Mouse (Mus musculus) left cerebral cortex, postnatal 25 days (tissue): ENCODE measurements around the gene Chd2. TPM values are rescaled to one million over a fixed set of nuclear protein-coding genes. Genes with fewer than 3 reads are reported as not detected.
"Not testable (repeated sequence)": the region's sequence is repeated elsewhere in the genome, so short reads cannot be mapped to it uniquely, and the experiment has no call there.

Source experiments
- DNase-seq, 2 experiments: peaks; one replicate each; pipeline ENCODE4 v3.0.0; 2022; ENCODE audit warnings: low spot score in 2 of 2, mixed read lengths in 1 of 2
- intact Hi-C: fragments of 180-260 bp; cut with DNase I; formaldehyde crosslinking; loops from one replicate; pipeline ENCODE4 v1.15.1; 2025
- total RNA-seq, 2 experiments: library from RNA; stranded (reverse); gene quantifications; 2 replicates each; pipeline ENCODE4 v1.2.3; 2021

Gene Chd2
- total RNA-seq, 2 experiments from 2014 or later, result 45.7 to 57.4 TPM

DNA sequence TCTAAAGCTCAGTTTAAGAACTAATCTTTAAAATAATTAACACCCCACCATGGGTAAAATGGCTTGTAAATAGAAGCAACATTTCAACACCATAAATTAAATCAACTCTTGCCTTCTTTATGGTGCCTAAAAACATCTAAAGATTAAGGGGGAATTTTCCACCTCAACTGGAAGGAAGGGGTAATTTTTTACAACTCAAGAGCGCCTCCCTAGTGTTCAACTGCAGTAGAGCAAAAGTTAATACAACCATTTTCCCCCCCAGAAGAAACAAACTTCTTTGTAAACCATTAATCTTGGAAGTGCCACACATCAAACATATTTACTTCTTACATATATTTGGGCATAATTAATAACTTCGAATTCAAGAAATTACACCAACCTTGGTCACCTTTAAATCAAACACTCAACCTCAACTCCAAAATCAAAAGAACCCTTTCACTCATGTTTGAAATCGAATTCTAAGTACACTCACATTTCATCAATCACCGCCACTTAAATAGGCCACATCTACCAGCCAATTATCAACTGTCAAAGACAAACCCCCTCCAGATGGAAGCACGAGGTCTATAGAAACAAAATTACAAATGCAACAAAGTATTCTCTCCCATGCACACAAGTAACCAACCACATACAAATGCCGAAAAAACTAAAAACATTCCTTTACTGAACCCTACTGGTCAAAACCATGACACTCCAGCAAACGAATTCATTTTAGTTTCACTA, 662 bp upstream of the Chd2 start:
- no peak for DNase-seq
- intact Hi-C loops, result no loop called here

DNA sequence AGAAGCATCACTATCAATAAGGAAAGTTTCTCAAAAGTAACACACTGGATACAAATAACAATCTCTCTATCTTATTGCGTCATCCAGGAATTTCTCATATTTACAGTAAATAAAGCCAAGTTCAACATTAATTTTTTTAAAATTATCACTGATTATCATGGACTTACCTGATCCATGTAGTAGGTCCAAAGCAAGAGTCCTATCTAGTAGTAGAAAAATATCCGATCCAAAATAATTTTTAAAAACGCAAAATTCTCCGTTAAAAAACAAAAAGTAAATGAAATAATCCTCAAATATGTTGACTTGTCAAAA, 595 bp downstream of the Chd2 start:
- no peak for DNase-seq
- intact Hi-C loops, result loop anchor here (1.0 kb wide), 1 partner anchor 16 kb away; no protein-coding TSS in a partner anchor

DNA sequence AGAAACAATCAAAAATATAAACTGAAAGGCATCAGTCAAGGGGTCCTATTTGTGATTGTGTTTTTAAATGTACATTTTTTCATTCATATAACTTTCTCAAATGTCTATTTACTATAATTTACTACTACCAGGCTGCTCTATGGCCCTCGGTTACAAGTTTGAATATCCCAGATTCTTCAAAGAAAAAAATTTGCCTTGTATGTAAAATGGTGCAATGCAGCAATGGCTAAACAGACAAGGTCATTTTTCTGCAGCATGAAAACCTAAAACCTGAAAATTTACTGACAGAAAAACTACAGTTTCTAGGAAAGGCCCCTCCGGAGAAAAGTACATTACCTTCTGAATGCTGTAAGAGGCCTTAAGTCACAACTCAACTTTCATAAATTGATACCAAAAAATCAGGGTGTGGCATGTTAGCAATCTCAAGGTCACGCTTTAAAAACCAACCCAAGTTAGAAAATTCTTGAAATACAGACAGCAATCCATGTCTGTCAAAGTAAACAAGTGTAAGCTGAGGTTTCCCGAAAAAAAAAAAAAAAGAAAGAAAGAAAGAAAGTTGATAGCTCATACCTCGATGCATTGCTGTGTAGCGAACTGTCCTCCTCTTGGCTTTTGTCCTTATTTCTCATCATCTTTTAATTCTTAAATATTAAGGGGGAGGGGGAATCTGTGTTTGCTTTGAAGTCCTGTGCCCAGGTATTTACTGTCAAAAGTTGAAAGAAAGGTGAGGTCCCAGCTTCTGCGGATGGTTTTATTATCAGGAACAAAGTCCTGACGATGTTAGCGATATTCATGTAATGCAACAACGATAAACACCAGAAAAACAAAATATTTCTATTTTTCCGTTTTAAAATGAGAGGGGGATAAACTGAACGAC, 1.2 kb downstream of the Chd2 start:
- no peak for DNase-seq
- intact Hi-C loops, result loop anchor here (1.0 kb wide), 1 partner anchor 17 kb away; no protein-coding TSS in a partner anchor

DNA sequence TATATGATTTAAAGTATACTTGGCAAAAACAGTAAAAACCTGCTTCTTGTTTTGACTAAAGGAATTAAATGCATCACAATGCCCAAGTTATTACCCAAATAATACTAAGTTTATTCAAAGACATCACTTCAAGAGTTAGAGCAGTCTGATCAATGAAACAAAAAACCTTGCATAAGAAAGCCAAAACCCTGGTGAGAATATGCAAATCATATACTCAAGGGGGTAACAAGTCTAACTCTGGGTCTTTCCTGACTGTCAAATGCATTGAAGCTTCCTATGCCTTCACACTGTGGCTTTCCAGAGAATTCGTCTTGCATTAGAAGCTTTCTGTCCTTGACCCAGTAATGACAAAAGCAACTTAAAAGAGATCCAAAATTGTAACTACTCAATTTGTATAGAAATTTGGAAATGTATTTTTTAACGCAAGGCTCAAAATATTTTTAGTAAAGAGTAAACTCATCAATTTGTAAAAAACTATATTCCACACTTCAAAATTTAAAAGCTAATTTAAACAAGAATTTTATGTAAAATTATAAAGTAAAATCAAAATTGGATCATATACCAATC, 2.4 kb downstream of the Chd2 start:
- intact Hi-C loops, result no loop called here

DNA sequence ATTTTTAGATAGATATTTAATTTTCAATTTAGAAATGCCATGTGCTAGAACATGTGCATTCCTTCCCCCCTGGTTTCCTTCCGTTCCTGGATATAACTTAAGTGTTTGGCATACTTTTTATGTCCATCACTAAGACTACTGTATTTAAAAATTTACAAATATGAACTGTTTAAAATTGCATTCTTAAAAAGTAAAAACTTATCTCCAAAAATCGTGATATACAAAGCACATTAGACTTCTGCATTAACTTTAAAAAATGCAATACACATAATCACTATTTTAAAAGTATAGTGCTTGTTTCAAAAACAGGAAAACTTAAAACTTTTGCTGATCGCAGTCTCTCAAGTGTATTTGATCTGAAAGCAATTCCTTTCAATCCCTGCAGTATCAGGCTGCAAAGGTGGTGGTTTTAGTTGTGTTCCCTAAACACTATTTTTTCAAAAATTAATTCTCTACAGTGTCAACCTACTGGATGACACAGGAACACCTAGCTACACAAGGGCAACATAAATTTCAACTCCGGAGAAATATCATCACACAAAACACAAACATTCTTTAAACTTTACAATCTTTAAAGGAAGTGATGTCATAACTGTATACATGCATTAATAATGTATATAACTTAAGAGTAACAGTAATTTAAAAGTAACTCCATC, 3.1 kb downstream of the Chd2 start:
- no peak for DNase-seq
- intact Hi-C loops, result loop anchor here (1.0 kb wide), 2 partner anchors 20 to 80 kb away; no protein-coding TSS in a partner anchor

More for the DNA sequence above, 2.4 kb downstream of the Chd2 start:
- no peak for DNase-seq

DNA sequence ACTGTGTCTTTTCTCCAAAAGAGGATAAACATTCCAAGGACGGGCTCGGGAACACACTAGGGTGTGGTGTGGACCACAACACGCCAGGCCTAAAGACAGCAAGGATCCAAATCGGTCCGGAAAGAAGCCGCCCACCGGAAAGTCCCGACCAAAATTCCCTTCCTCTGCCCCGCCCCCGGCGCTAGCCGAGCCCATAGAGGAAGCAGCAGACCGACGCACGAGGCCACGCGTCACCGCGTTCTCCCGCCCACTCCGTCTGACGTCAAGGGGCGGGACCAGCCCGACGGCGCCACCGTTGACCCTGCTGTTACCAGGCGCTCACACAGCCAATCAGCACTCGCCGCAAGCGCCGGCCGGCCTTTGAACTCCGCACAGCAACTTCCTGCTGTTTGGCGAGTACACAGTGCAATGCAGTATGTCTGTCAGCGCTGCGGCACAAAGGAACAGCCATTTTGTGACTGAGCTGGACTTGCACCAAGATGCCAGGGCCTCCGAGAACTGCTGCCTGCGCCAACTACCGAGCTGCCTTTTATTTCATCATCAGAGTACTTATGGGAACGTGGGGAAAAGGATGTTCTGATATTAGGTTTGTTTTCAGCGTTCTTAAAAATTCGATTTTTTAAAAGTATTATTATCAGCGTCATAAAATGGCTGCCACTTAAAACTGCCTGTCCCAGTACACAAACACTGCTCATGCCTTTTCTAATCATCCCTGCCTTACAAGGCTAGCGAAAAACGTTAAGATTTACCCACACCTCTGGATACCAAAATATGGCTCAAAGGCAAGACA, 3.8 kb downstream of the Chd2 start:
- peak; percentile 100 for DNase-seq
- intact Hi-C loops, result loop anchor here (1.0 kb wide), 3 partner anchors 20 to 80 kb away; no protein-coding TSS in a partner anchor

DNA sequence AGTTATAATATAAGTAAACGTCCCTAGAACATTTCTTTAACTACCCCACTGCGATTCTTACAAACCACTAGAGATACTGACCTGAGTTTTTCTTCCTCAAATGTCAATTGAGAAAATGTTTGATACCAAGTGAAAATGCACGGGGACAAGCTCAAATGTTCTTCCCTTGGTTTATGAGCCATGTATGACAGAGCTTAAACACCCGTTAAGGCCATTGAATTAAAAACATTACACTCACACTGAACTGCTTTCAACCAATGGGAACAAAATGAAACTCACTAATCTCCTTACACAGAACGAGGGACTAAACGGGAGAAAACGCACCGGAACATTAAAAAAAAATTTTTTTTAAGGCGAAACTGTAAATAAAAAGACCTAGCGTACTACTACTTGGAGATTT, 4.4 kb downstream of the Chd2 start:
- intact Hi-C loops, result loop anchor here (1.0 kb wide), 1 partner anchor 70 kb away; no protein-coding TSS in a partner anchor

DNA sequence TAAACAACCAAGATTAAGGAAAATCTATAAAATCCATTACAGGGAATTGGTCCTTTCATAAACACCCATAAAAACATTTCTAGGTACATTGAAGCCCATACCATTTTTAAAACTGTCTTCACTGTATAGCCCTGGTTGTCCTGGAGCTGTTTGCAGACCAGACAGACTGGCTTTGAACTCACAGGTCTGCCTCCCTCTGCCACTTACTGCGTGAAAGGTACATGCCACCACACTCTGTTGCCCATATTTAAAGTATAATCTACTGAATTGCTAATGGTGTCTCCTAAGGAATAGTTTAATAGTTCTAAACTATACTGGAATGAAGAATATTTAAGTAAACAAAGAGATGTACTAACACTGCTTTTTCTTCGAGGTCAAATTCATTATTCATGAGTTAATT, 5.1 kb downstream of the Chd2 start:
- intact Hi-C loops, result no loop called here
- DNase-seq, result no peak

More for the DNA sequence above, 4.4 kb downstream of the Chd2 start:
- no peak for DNase-seq

DNA sequence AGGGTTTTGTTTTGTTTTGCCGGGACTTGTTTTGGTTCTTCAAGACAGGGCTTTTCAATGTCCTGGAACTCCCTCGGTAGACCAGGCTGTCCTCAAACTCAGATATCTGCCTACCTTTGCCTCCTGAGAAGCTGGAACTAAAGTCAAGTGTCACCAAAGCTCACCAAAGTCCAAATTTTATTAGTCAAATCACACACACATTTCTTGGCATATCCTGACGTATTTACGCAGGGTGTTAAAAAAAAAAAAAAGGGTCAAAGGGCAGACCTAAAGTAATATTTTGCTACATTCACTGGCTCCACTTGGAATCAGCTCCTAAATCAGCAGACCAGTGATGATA, 5.8 kb downstream of the Chd2 start:
- intact Hi-C loops, result no loop called here
- DNase-seq, result no peak

DNA sequence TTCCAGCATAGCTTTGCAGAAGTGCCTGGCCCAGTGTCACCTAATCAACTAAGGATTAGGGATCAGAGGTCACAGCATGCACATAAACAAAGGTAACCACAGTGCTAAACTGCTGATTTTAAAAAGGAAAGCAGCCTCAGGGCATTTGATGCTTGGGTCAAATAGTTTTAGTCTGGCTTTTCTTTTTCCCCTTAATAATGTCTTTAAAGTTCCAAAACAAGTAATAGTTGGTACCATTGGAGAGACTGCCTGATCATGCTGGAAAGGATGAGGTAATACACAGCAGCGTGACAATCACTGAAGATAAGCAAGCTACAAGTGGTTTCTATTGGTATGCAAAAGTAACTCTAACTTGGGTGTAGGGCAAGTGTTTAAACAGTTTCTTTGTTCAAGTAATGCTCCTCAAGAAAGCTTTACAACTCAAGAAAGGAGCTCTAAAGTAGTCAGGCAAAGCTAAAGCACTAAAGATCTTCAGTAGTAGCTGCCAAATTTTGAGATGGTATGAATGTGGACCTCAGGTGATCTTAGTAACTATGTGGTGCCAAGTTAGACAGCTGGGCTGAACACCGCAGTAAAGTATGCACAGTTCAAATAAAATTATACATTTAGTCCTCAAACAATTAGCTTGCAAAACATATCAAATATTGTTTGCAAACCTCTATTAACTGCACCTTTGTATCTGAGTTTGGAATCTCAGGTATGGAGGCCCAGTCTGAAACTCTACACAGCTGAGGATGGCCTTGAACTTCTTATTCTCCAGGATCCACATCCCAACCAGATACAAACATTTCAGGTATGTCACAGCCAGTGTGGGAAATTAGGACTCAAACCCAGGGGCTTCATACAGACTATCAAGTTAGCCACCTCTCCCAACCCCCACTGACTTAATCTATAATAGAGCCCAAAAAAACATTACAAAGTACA, 6.4 kb downstream of the Chd2 start:
- no peak for DNase-seq
- intact Hi-C loops, result no loop called here

DNA sequence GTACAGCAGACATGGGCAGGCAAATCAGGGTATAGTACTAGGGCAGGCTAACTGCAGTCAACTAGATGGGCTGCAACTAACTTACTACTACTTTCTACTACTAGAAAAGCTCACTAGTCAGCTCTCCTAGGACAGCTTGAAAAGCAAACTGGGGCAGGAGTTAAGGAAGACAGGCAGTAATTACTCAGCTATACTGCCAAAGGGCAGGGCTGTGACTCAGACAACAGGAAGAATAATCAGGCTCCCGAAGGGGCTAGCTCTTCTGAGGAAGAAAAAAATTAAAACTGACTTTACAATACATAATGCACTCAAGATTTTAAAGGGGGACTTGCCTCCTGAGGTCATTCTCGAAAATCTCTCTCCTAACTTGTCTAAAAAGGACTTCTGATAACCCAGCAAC, 8.2 kb downstream of the Chd2 start:
- DNase-seq, result no peak

DNA sequence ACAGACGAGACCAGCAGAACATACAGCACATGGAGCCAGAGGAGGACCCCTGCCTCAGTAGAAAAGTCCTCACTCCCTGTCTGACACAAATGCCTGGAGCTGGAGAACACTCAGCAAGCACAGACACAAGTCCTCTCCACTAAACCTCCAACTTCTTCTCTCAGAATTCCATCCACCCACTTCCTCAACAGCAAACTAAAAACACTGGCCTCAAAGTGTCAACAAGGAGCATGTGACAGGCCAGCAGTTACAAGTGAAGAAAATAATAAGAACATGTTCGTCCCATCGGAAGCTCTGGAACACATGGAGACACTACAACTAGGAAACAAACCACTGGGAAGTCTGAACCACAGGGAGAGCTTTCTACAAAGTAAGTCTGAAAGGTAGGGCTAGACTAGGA, 8.7 kb downstream of the Chd2 start:
- intact Hi-C loops, result no loop called here

More for the DNA sequence above, 8.2 kb downstream of the Chd2 start:
- intact Hi-C loops, result no loop called here

DNA sequence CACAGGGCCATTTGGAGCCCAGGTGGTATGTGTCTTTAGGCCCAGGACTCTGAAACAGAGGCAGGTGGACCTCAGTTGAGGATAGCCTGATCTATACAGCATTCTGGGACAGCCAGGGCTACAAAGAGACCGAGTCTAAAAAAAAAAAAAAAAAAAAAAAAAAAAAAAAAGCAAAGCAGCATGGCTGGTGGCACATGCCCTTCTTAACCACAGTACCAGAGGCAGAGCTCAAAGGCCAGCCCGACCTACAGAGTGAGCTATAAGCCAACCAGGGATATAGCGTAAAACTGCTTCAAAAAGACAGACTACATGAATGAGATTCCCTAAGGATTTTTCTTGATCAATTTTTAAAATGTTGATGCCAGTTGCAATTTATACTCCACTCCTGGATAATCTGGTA, 9.5 kb downstream of the Chd2 start:
- no peak for DNase-seq
- intact Hi-C loops, result no loop called here

More for the DNA sequence above, 8.7 kb downstream of the Chd2 start:
- peak in 1 of 2 experiments; percentile 54 for DNase-seq

DNA sequence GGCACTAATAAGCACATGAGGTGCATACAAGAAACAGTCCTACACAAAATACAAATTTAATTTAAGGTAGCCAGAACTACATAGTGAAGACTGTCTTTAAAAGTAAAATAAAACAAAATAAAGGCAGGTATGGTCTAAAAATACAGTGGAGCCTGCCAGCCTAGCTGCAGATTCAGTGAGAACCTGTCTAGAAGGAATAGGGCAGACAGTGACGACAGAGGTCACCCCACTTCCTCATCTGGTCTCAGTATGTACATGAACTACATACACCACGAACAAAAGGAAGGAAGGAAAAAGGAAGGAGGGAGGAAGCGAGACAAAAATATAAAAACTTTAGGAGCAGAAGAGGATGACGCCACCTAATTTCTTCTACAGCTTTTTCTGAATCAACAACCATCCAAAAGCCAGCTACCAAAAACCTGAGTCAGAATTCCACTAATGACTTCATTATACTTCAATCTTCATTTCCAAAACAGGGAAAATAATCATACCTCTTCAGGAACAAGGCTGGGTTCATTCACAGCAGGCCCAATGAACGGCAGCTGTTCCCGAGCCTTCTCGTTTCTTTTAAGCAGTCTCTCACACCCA, 10.0 kb downstream of the Chd2 start:
- intact Hi-C loops, result no loop called here
- DNase-seq, result no peak

DNA sequence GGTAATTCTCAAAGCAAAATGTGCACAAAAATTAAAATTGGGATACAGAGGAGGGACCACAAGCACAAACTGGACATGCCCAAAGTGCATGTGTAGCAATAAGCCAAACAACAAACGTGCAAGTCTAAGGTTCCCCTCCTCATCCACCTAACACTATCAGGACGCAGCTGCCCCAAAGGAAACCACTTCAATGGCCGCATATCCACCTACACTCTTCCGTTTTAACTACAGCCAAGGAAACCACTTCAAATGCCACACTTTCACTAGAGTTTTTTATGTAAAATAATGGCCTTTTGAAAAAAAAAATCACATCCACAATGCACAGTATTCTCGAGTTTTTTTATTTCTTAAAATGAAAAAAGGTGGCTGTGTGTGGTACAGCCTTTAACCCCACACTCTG, 10.8 kb downstream of the Chd2 start:
- no peak for DNase-seq
- intact Hi-C loops, result no loop called here

DNA sequence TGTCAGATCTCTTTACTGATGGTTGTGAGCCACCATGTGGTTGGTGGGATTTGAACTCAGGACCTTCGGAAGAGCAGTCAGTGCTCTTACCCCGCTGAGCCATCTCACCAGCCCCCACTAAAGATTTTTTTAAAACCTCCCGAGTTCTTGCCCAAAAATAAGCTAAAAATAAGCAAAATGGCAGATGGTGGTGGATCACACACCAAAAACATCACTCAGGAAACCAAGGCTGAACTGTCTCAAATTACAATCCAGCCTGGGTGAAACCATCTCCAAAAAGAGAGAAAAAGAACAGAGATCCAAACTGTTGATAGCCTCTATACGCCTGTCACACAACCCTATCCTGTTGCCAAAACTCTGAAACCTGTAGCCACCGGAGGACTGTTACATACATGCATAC, 11.5 kb downstream of the Chd2 start:
- intact Hi-C loops, result no loop called here
- DNase-seq, result peak in 1 of 2 experiments; percentile 68

DNA sequence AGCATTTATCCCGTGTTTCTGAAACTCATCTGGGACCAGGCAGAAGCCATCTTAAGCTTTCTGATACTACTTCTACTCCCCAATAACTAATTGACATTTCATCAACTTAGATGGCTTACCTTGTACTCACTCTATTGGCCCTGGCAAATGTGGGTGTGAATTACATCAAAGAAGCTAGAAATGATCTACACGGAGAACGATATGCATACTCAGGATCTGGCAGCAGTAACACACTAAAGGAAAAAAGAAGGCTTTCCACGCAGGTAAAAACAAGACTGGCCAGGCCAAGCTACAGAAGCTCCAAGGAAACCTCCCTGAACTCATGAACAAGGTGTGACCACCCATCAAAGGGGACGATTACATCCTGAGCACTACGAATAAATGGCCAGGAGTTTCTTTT, 12.4 kb downstream of the Chd2 start:
- DNase-seq, result no peak
- intact Hi-C loops, result no loop called here

DNA sequence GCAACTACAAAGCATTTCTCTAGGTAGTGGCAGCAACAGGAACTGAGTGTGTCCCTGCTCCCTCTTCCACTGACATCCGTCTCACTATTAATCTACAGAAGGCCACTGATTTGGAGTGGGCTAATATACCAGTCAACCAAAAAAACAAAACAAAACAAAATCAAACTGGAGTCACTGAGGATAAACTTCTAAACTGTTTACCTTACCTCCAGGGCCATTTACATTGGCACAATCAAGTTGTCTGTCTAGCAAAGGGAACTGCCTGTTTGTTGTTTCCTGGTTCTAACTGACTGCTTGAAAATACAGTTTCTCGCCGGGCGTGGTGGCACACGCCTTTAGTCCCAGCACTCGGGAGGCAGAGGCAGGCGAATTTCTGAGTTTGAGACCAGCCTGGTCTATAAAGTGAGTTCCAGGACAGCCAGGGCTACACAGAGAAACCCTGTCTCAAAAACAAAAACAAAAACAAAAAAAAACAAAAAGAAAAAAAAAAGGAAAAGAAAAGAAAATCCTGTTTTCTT, 13.2 kb downstream of the Chd2 start:
- intact Hi-C loops, DNase-seq: not testable (repeated sequence)
